Mouse (Mus musculus): ENCODE measurements around the gene Arhgef40.

DNA sequence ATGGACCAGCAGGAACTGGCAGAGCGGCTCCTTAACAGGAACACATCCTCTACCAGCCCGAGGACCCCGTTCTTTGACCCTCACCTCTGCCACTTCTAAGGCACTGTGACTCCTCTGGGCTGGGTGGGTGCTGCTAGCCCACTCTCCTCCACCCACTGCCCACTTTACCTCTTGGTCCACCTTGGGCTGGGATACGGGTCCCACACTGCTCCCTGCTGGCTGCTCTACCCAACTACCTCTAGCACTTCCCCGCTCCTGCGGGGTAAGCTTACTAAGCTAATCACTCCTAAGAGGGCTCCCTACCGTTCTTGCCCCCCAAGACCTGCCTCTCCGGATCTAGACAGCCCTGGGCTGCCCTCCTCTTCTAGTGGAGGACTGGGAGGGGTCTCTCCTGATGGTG is 21.7 kb downstream of the Arhgef40 start:
- TF ChIP-seq CTCF (IDR thresholded peaks at IDR 0.05; ENCODE audit: insufficient read depth, low read length) (peak; percentile 21; the same call in 1 of the 2 replicates), POLR2A (IDR thresholded peaks at IDR 0.05; ENCODE audit: borderline replicate concordance, extremely low read depth, low read depth, low read length) (no peak)
